Mouse (Mus musculus): ENCODE data around the gene Supt5. TPM values are rescaled to one million over a fixed set of nuclear protein-coding genes. Genes with fewer than 3 reads are reported as not detected.
A peak's percentile ranks its signal among the peaks of the same experiment; 100 is the strongest.

The Supt5 gene
- polyA plus RNA-seq, 1 experiment from 2014 or later = 77.1 TPM

- Histone ChIP-seq H3K9me3 (ENCODE audit: control insufficient read depth, low read length) (no peaks in the 10 kb centered on the region), H3K36me3 (ENCODE audit: control insufficient read depth, insufficient read depth, low read length) (no peaks in the 10 kb centered on the region), H3K27ac (ENCODE audit: low read depth, low read length) (no peak overlapping the region), H3K4me2 (ENCODE audit: low read depth, low read length) (no peak overlapping the region), H3K4me1 (ENCODE audit: control insufficient read depth, insufficient read depth, low read length) (peaks cover 4% of the 10 kb centered on the region), H3K9ac (replicated peaks; ENCODE audit: low read depth, low read length) (no peak overlapping the region), H3K27me3 (ENCODE audit: control insufficient read depth, insufficient read depth, low read length) (no peaks in the 10 kb centered on the region), H3K4me3 (ENCODE audit: low read depth, low read length) (no peak overlapping the region)
- 5% methylated on average over 4 of the region's 4 CpGs for WGBS
- ATAC-seq (ENCODE audit: low read depth) = no peak
Observed at GRCm38 (mm10) chr7:28344637-28345036, 6.1 kb upstream of the Supt5 start.

- Histone ChIP-seq H3K4me1 (ENCODE audit: control insufficient read depth, insufficient read depth, low read length) (peaks cover 11% of the 10 kb centered on the region), H3K9me3 (ENCODE audit: control insufficient read depth, low read length) (no peaks in the 10 kb centered on the region), H3K27me3 (ENCODE audit: control insufficient read depth, insufficient read depth, low read length) (no peaks in the 10 kb centered on the region), H3K4me3 (ENCODE audit: low read depth, low read length) (no peak overlapping the region), H3K36me3 (ENCODE audit: control insufficient read depth, insufficient read depth, low read length) (no peaks in the 10 kb centered on the region), H3K27ac (ENCODE audit: low read depth, low read length) (no peak overlapping the region), H3K4me2 (ENCODE audit: low read depth, low read length) (no peak overlapping the region), H3K9ac (replicated peaks; ENCODE audit: low read depth, low read length) (no peak overlapping the region)
- no peak for ATAC-seq (ENCODE audit: low read depth)
- WGBS = 19% methylated on average over 7 of the region's 7 CpGs
Observed at GRCm38 (mm10) chr7:28341381-28341780, 2.8 kb upstream of the Supt5 start.

- peak overlapping the region; percentile 87 for H3K4me2 ChIP-seq (ENCODE audit: low read depth, low read length)
- peaks cover 11% of the 10 kb centered on the region for H3K4me1 ChIP-seq (ENCODE audit: control insufficient read depth, insufficient read depth, low read length)
- peak; percentile 1; the same call in 1 of the 2 replicates for ATAC-seq (ENCODE audit: low read depth)
- H3K27ac ChIP-seq (ENCODE audit: low read depth, low read length) = peak overlapping the region; percentile 82
- no peak overlapping the region for H3K9ac ChIP-seq (replicated peaks; ENCODE audit: low read depth, low read length)
- no peaks in the 10 kb centered on the region for H3K9me3 ChIP-seq (ENCODE audit: control insufficient read depth, low read length)
- peak overlapping the region; percentile 93 for H3K4me3 ChIP-seq (ENCODE audit: low read depth, low read length)
- 76% methylated on average over 19 of the region's 19 CpGs for WGBS
- no peaks in the 10 kb centered on the region for H3K27me3 ChIP-seq (ENCODE audit: control insufficient read depth, insufficient read depth, low read length)
- H3K36me3 ChIP-seq (ENCODE audit: control insufficient read depth, insufficient read depth, low read length) = no peaks in the 10 kb centered on the region
Observed at GRCm38 (mm10) chr7:28339213-28339917, 819 bp upstream of the Supt5 start.

GRCm38 (mm10) chr7:28335471-28335870, 3.1 kb downstream of the Supt5 start:
- H3K4me2 ChIP-seq (ENCODE audit: low read depth, low read length) = no peak overlapping the region
- no peaks in the 10 kb centered on the region for H3K27me3 ChIP-seq (ENCODE audit: control insufficient read depth, insufficient read depth, low read length)
- peaks cover 11% of the 10 kb centered on the region for H3K4me1 ChIP-seq (ENCODE audit: control insufficient read depth, insufficient read depth, low read length)
- H3K9ac ChIP-seq (replicated peaks; ENCODE audit: low read depth, low read length) = no peak overlapping the region
- no peak for ATAC-seq (ENCODE audit: low read depth)
- H3K4me3 ChIP-seq (ENCODE audit: low read depth, low read length) = no peak overlapping the region
- H3K27ac ChIP-seq (ENCODE audit: low read depth, low read length) = no peak overlapping the region
- H3K36me3 ChIP-seq (ENCODE audit: control insufficient read depth, insufficient read depth, low read length) = peaks cover 4% of the 10 kb centered on the region; the same call in 1 of the 2 replicates
- WGBS = 93% methylated on average over 2 of the region's 2 CpGs
- no peaks in the 10 kb centered on the region for H3K9me3 ChIP-seq (ENCODE audit: control insufficient read depth, low read length)

GRCm38 (mm10) chr7:28334534-28334933, 4.0 kb downstream of the Supt5 start:
- no peak for ATAC-seq (ENCODE audit: low read depth)
- Histone ChIP-seq H3K4me1 (ENCODE audit: control insufficient read depth, insufficient read depth, low read length) (peaks cover 11% of the 10 kb centered on the region), H3K36me3 (ENCODE audit: control insufficient read depth, insufficient read depth, low read length) (peaks cover 13% of the 10 kb centered on the region), H3K9me3 (ENCODE audit: control insufficient read depth, low read length) (no peaks in the 10 kb centered on the region), H3K4me3 (ENCODE audit: low read depth, low read length) (no peak overlapping the region), H3K4me2 (ENCODE audit: low read depth, low read length) (no peak overlapping the region), H3K27me3 (ENCODE audit: control insufficient read depth, insufficient read depth, low read length) (no peaks in the 10 kb centered on the region), H3K9ac (replicated peaks; ENCODE audit: low read depth, low read length) (no peak overlapping the region), H3K27ac (ENCODE audit: low read depth, low read length) (no peak overlapping the region)
- 93% methylated on average over 4 of the region's 4 CpGs for WGBS

- no peak overlapping the region for H3K27ac ChIP-seq (ENCODE audit: low read depth, low read length)
- no peak for ATAC-seq (ENCODE audit: low read depth)
- no peaks in the 10 kb centered on the region for H3K4me1 ChIP-seq (ENCODE audit: control insufficient read depth, insufficient read depth, low read length)
- no peak overlapping the region for H3K4me3 ChIP-seq (ENCODE audit: low read depth, low read length)
- no peaks in the 10 kb centered on the region for H3K27me3 ChIP-seq (ENCODE audit: control insufficient read depth, insufficient read depth, low read length)
- H3K4me2 ChIP-seq (ENCODE audit: low read depth, low read length) = no peak overlapping the region
- 94% methylated on average over 2 of the region's 2 CpGs for WGBS
- H3K9ac ChIP-seq (replicated peaks; ENCODE audit: low read depth, low read length) = no peak overlapping the region
- peaks cover 70% of the 10 kb centered on the region for H3K36me3 ChIP-seq (ENCODE audit: control insufficient read depth, insufficient read depth, low read length)
- H3K9me3 ChIP-seq (ENCODE audit: control insufficient read depth, low read length) = no peaks in the 10 kb centered on the region
Observed at GRCm38 (mm10) chr7:28328260-28328659, 10.3 kb downstream of the Supt5 start.

- 86% methylated on average over 4 of the region's 4 CpGs for WGBS
- Histone ChIP-seq H3K27me3 (ENCODE audit: control insufficient read depth, insufficient read depth, low read length) (no peaks in the 10 kb centered on the region), H3K4me2 (ENCODE audit: low read depth, low read length) (no peak overlapping the region), H3K27ac (ENCODE audit: low read depth, low read length) (no peak overlapping the region), H3K9me3 (ENCODE audit: control insufficient read depth, low read length) (no peaks in the 10 kb centered on the region), H3K9ac (replicated peaks; ENCODE audit: low read depth, low read length) (no peak overlapping the region), H3K4me3 (ENCODE audit: low read depth, low read length) (no peak overlapping the region), H3K4me1 (ENCODE audit: control insufficient read depth, insufficient read depth, low read length) (no peaks in the 10 kb centered on the region), H3K36me3 (ENCODE audit: control insufficient read depth, insufficient read depth, low read length) (peaks cover 88% of the 10 kb centered on the region)
- ATAC-seq (ENCODE audit: low read depth) = no peak
Observed at GRCm38 (mm10) chr7:28326457-28326856, 12.1 kb downstream of the Supt5 start.

GRCm38 (mm10) chr7:28325293-28325692, 13.3 kb downstream of the Supt5 start:
- WGBS = 96% methylated on average over 8 of the region's 8 CpGs
- Histone ChIP-seq H3K4me2 (ENCODE audit: low read depth, low read length) (no peak overlapping the region), H3K27me3 (ENCODE audit: control insufficient read depth, insufficient read depth, low read length) (no peaks in the 10 kb centered on the region), H3K4me3 (ENCODE audit: low read depth, low read length) (no peak overlapping the region), H3K4me1 (ENCODE audit: control insufficient read depth, insufficient read depth, low read length) (no peaks in the 10 kb centered on the region), H3K9me3 (ENCODE audit: control insufficient read depth, low read length) (no peaks in the 10 kb centered on the region), H3K27ac (ENCODE audit: low read depth, low read length) (no peak overlapping the region), H3K9ac (replicated peaks; ENCODE audit: low read depth, low read length) (no peak overlapping the region), H3K36me3 (ENCODE audit: control insufficient read depth, insufficient read depth, low read length) (peaks cover 93% of the 10 kb centered on the region)
- no peak for ATAC-seq (ENCODE audit: low read depth)

GRCm38 (mm10) chr7:28321974-28322720, 16.4 kb downstream of the Supt5 start:
- no peak overlapping the region for H3K4me2 ChIP-seq (ENCODE audit: low read depth, low read length)
- 96% methylated on average over 15 of the region's 15 CpGs for WGBS
- H3K4me1 ChIP-seq (ENCODE audit: control insufficient read depth, insufficient read depth, low read length) = no peaks in the 10 kb centered on the region
- no peak overlapping the region; the same call in 1 of the 2 replicates for H3K9ac ChIP-seq (replicated peaks; ENCODE audit: low read depth, low read length)
- no peak for ATAC-seq (ENCODE audit: low read depth)
- peaks cover 95% of the 10 kb centered on the region for H3K36me3 ChIP-seq (ENCODE audit: control insufficient read depth, insufficient read depth, low read length)
- no peaks in the 10 kb centered on the region for H3K9me3 ChIP-seq (ENCODE audit: control insufficient read depth, low read length)
- no peaks in the 10 kb centered on the region for H3K27me3 ChIP-seq (ENCODE audit: control insufficient read depth, insufficient read depth, low read length)
- no peak overlapping the region for H3K4me3 ChIP-seq (ENCODE audit: low read depth, low read length)
- no peak overlapping the region for H3K27ac ChIP-seq (ENCODE audit: low read depth, low read length)

Measured in neural tube, embryonic 14.5 days (tissue).